Mouse (Mus musculus) kidney, adult 2 months (tissue): ENCODE measurements around the gene B4galnt1. TPM values are rescaled to one million over a fixed set of nuclear protein-coding genes. Genes with fewer than 3 reads are reported as not detected.

Experiments
- DNase-seq: peaks from one replicate; pipeline ENCODE4 v3.0.0; 2021
- H3K27ac ChIP-seq: fragments of 200-500 bp; 2 replicates; pipeline ENCODE4 v1.5.1; 2012; ENCODE audit warnings: low read depth, low read length, control low read depth, inconsistent platforms; ENCODE audit not compliant: insufficient read depth
- H3K27me3 ChIP-seq: fragments of 200-500 bp; replicated peaks from 2 replicates; pipeline ENCODE4 v1.6.1; 2012; ENCODE audit warnings: mild to moderate bottlenecking, moderate library complexity, low read length, inconsistent platforms; ENCODE audit not compliant: control insufficient read depth, insufficient read depth
- H3K36me3 ChIP-seq: fragments of 200-500 bp; 2 replicates; pipeline ENCODE4 v1.6.1; 2012; ENCODE audit warnings: mild to moderate bottlenecking, moderate library complexity, low read length, inconsistent platforms; ENCODE audit not compliant: control insufficient read depth, insufficient read depth
- H3K4me1 ChIP-seq: fragments of 200-500 bp; 2 replicates; pipeline ENCODE4 v1.6.1; 2011; ENCODE audit warnings: low read length; ENCODE audit not compliant: control insufficient read depth, insufficient read depth
- H3K4me3 ChIP-seq: fragments of 200-500 bp; 2 replicates; pipeline ENCODE4 v1.5.1; 2011; ENCODE audit warnings: mild to moderate bottlenecking, low read depth, low read length, control low read depth; ENCODE audit not compliant: insufficient read depth
- CTCF ChIP-seq: fragments of 200-500 bp; conservative IDR thresholded peaks from 2 replicates; pipeline ENCODE4 v1.5.1; 2011; ENCODE audit warnings: low read depth, mild to moderate bottlenecking, control low read depth, low read length, moderate library complexity, mixed read lengths; ENCODE audit not compliant: insufficient read depth, insufficient read length
- POLR2A ChIP-seq: fragments of 200-500 bp; IDR thresholded peaks from one replicate; pipeline ENCODE4 v1.6.1; 2011; ENCODE audit warnings: low read depth, low read length, control low read depth
- WGBS: fragments of 180-500 bp; shearing (Covaris S2); methylation state at CpG from one replicate; pipeline ENCODE4 v1.1.7; 2018; 5-methylcytosine and 5-hydroxymethylcytosine counted together
- polyA plus RNA-seq: library from polyadenylated mRNA; depleted of rRNA; stranded (reverse); fragments of >200 nt; gene quantifications from 2 replicates; pipeline ENCODE4 v1.2.3, GENCODE M21; 2012; rRNA removed

Gene B4galnt1
- polyA plus RNA-seq, 1 experiment: 27.5 TPM

- H3K27ac ChIP-seq: no peak overlapping the region
- no peaks in the 10 kb centered on the region for H3K27me3 ChIP-seq
- H3K4me1 ChIP-seq: peaks cover 3% of the 10 kb centered on the region; the same call in 1 of the 2 replicates
- no peaks in the 10 kb centered on the region for H3K36me3 ChIP-seq
- H3K4me3 ChIP-seq: no peak overlapping the region
- DNase-seq: no peak
- TF ChIP-seq CTCF: no peak
- no peak for TF ChIP-seq POLR2A
These were observed 52.2 kb downstream of the B4galnt1 start for GRCm38 (mm10) chr10:127217177-127217576.

- WGBS: 95% methylated on average over 2 of the region's 2 CpGs
- TF ChIP-seq POLR2A (no peak), CTCF (no peak)
- Histone ChIP-seq H3K27me3 (no peaks in the 10 kb centered on the region), H3K27ac (no peak overlapping the region), H3K36me3 (no peaks in the 10 kb centered on the region), H3K4me3 (no peak overlapping the region), H3K4me1 (peaks cover 3% of the 10 kb centered on the region; the same call in 1 of the 2 replicates)
- DNase-seq: no peak
These were observed 53.3 kb downstream of the B4galnt1 start for GRCm38 (mm10) chr10:127218339-127218738.

Other genes with a start within 250 kb of the B4galnt1 start
- 118 and 126 TPM in 2 replicates for gene Ctdsp2, start 186.5 kb upstream of the B4galnt1 start, polyA plus RNA-seq
- gene Avil, start 164.5 kb upstream of the B4galnt1 start, polyA plus RNA-seq: 0.14 and 0.19 TPM in 2 replicates
- 54.0 and 58.1 TPM in 2 replicates for gene Tsfm, start 134.4 kb upstream of the B4galnt1 start, polyA plus RNA-seq
- gene Mettl1, start 123.8 kb upstream of the B4galnt1 start, polyA plus RNA-seq: 24.5 and 27.5 TPM in 2 replicates
- 2.4 and 3.1 TPM in 2 replicates for gene Eef1akmt3, start 123.7 kb upstream of the B4galnt1 start, polyA plus RNA-seq
- 13.5 and 14.3 TPM in 2 replicates for gene Cyp27b1, start 117.0 kb upstream of the B4galnt1 start, polyA plus RNA-seq
- 13.1 and 15.3 TPM in 2 replicates for gene March9, start 105.0 kb upstream of the B4galnt1 start, polyA plus RNA-seq
- 195 and 216 TPM in 2 replicates for gene Cdk4, start 101.7 kb upstream of the B4galnt1 start, polyA plus RNA-seq
- gene Tspan31, start 95.0 kb upstream of the B4galnt1 start, polyA plus RNA-seq: 102 and 117 TPM in 2 replicates
- 1.3 and 2.2 TPM in 2 replicates for gene Agap2, start 89.9 kb upstream of the B4galnt1 start, polyA plus RNA-seq
- 108 and 114 TPM in 2 replicates for gene Os9, start 44.1 kb upstream of the B4galnt1 start, polyA plus RNA-seq
- gene Slc26a10, start 15.4 kb downstream of the B4galnt1 start, polyA plus RNA-seq: 6.6 and 8.1 TPM in 2 replicates
- gene Arhgef25, start 24.9 kb downstream of the B4galnt1 start, polyA plus RNA-seq: 9.2 and 11.9 TPM in 2 replicates
- 101 and 132 TPM in 2 replicates for gene Dtx3, start 30.5 kb downstream of the B4galnt1 start, polyA plus RNA-seq
- gene Pip4k2c, start 46.4 kb downstream of the B4galnt1 start, polyA plus RNA-seq: 116 and 120 TPM in 2 replicates
- 3.7 and 6.7 TPM in 2 replicates for gene Kif5a, start 98.1 kb downstream of the B4galnt1 start, polyA plus RNA-seq
- gene Dctn2, start 101.1 kb downstream of the B4galnt1 start, polyA plus RNA-seq: 181 and 184 TPM in 2 replicates
- gene Mbd6, start 123.8 kb downstream of the B4galnt1 start, polyA plus RNA-seq: 24.6 and 26.8 TPM in 2 replicates
- gene Mars, start 146.6 kb downstream of the B4galnt1 start, polyA plus RNA-seq: 44.4 and 48.3 TPM in 2 replicates
- gene Arhgap9, start 156.7 kb downstream of the B4galnt1 start, polyA plus RNA-seq: 2.7 and 6.0 TPM in 2 replicates
- 1.7 and 3.0 TPM in 2 replicates for gene Gli1, start 176.7 kb downstream of the B4galnt1 start, polyA plus RNA-seq
- gene Inhbe, start 189.2 kb downstream of the B4galnt1 start, polyA plus RNA-seq: not detected in 2 replicates
- gene Inhbc, start 205.2 kb downstream of the B4galnt1 start, polyA plus RNA-seq: 0.12 TPM in 1 of 2 replicates, not detected in the other
- gene R3hdm2, start 215.1 kb downstream of the B4galnt1 start, polyA plus RNA-seq: 93.8 and 101 TPM in 2 replicates